Mouse (Mus musculus) frontal cortex, postnatal 36 days (tissue): Measurements from ENCODE around the gene Nkx3-2.

Experiments
- DNase-seq, 2 experiments: peaks; one replicate each; pipeline ENCODE4 v3.0.0; 2022; ENCODE audit warnings: low spot score in 2 of 2

The Nkx3-2 gene

GRCm38 (mm10) chr5:41763731-41764721, at the start of gene Nkx3-2:
TSS of gene Nkx3-2 (minus strand) at chr5:41764501.
- DNase-seq: no peak

- DNase-seq: no peak
These were observed 48.2 kb upstream of the Nkx3-2 start for GRCm38 (mm10) chr5:41812516-41812915.

GRCm38 (mm10) chr5:41811279-41811678, 47.0 kb upstream of the Nkx3-2 start:
- no peak for DNase-seq

- DNase-seq: no peak
These were observed 43.1 kb upstream of the Nkx3-2 start for GRCm38 (mm10) chr5:41807383-41807782.

GRCm38 (mm10) chr5:41806176-41806575, 41.9 kb upstream of the Nkx3-2 start:
- no peak for DNase-seq

- no peak for DNase-seq
These were observed 40.8 kb upstream of the Nkx3-2 start for GRCm38 (mm10) chr5:41805085-41805484.

GRCm38 (mm10) chr5:41804643-41805042, 40.3 kb upstream of the Nkx3-2 start:
- DNase-seq: no peak

GRCm38 (mm10) chr5:41801622-41802021, 37.3 kb upstream of the Nkx3-2 start:
- no peak for DNase-seq

- peak in 1 of 2 experiments; percentile 44 for DNase-seq
These were observed 30.1 kb upstream of the Nkx3-2 start for GRCm38 (mm10) chr5:41794434-41794833.

GRCm38 (mm10) chr5:41790517-41790916, 26.2 kb upstream of the Nkx3-2 start:
- DNase-seq: no peak

- DNase-seq: no peak
These were observed 24.6 kb upstream of the Nkx3-2 start for GRCm38 (mm10) chr5:41788877-41789276.

GRCm38 (mm10) chr5:41781890-41782289, 17.6 kb upstream of the Nkx3-2 start:
- no peak for DNase-seq

GRCm38 (mm10) chr5:41780026-41780425, 15.7 kb upstream of the Nkx3-2 start:
- no peak for DNase-seq

- DNase-seq: no peak
These were observed 11.4 kb upstream of the Nkx3-2 start for GRCm38 (mm10) chr5:41775728-41776127.

GRCm38 (mm10) chr5:41775273-41775672, 11.0 kb upstream of the Nkx3-2 start:
- DNase-seq: no peak

- DNase-seq: peak; percentile 78 to 88
These were observed 4.2 kb upstream of the Nkx3-2 start for GRCm38 (mm10) chr5:41768382-41769040.

- no peak for DNase-seq
These were observed 3.2 kb upstream of the Nkx3-2 start for GRCm38 (mm10) chr5:41767296-41768200.

GRCm38 (mm10) chr5:41766406-41767010, 2.2 kb upstream of the Nkx3-2 start:
- DNase-seq: no peak

GRCm38 (mm10) chr5:41765626-41766405, 1.5 kb upstream of the Nkx3-2 start:
- no peak for DNase-seq

- DNase-seq: no peak
These were observed 1.2 kb downstream of the Nkx3-2 start for GRCm38 (mm10) chr5:41762947-41763730.
